Mouse (Mus musculus): Measurements from ENCODE around the gene Rpap3. TPM values are rescaled to one million over a fixed set of nuclear protein-coding genes. Genes with fewer than 3 reads are reported as not detected.

Gene Rpap3
- polyA plus RNA-seq, 1 experiment from 2014 or later = 40.2 TPM

DNA sequence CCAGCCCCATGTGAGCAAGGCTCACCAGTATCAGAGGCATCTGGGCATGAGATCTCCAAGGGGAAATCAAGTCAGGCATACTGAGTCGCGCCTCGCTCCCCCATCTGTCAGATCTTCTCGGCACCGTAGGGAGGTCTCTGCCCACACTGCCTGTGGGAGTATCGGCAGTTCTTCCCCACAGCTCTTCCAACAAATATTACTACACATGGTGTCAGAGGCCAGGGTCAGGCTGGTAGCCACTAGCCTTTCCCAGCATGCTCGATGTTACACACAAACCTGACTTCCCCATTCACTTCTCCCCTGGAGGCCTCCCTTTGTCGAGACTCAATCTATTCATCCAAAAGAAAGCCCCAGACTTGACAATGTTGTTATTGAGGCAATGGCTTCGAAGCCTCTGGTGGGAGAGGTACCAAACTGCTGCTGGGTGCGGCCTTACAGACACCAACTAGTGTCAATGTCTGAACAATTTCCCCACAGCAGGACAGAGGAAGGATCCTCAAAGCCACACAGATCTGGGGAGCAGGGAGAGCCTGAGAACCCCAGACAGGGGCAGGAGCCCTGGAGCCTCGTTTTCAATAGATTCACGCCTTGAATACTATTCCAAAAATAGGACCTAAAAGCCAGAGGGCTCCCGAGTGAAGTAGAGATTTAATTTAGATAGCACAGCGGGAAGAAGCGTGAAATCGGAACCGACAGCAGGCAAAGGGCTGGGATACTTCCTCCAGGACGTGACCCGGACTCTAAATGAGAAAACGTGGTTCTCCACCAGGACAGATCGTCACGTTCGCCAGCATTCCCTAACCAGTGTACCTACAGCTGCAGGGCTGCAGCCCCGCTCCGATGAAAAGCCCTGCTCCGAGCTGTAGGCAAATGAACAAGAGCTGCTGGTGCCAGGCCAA lies 47.5 kb downstream of the Rpap3 start:
- no peak for DNase-seq (ENCODE audit: low spot score)
- Histone ChIP-seq H3K9me3 (no peaks in the 10 kb centered on the region), H3K4me3 (no peak overlapping the region), H3K27ac (replicated peaks) (no peak overlapping the region), H3K27me3 (replicated peaks; ENCODE audit: low read depth, poor library complexity, severe bottlenecking) (no peaks in the 10 kb centered on the region), H3K4me1 (peaks cover 10% of the 10 kb centered on the region), H3K36me3 (replicated peaks) (no peaks in the 10 kb centered on the region)
- WGBS = 60% methylated on average over 26 of the region's 26 CpGs

DNA sequence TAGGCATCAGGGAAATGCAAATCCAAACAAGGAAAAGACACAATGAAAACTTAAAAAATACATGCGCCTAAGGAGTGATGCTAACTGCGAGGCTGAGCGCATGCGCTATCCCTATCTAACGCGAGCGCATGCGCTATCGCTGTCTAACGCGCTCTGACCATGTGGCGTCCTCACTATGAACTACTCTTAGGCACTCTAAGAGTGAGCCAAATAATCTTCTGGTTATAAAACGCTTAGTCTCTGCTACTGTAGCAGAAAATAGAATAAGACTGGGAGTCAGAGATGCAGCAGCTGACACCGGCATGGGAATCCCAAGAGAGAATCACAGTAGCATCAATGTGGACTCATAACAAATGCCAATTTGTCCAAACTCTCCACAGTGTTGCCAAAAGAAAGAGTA lies 48.2 kb downstream of the Rpap3 start:
- Histone ChIP-seq H3K36me3 (replicated peaks) (no peaks in the 10 kb centered on the region), H3K27ac (replicated peaks) (no peak overlapping the region), H3K4me3 (no peak overlapping the region), H3K27me3 (replicated peaks; ENCODE audit: low read depth, poor library complexity, severe bottlenecking) (no peaks in the 10 kb centered on the region), H3K9me3 (no peaks in the 10 kb centered on the region), H3K4me1 (peaks cover 10% of the 10 kb centered on the region)
- DNase-seq (ENCODE audit: low spot score) = no peak
- 96% methylated on average over 14 of the region's 14 CpGs for WGBS

DNA sequence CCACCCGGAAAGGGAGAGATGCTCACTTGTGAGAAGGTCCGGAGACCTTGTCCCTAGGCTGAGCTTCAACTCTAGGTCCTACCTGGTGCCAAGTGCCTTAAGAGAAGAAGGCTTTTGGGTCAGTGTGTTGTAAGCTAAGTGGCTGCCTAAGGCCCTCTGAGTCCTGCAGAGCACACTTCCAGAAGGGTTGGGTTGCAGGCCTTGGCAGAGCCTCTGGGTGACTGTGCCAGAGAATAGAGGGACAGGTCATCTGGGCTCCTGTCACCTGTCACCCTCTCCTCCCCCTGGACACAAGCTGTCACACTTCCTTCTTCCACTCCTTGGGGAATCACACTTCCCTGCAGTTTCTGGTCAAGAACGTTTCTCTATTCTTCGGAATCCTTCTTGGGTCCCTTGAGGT lies 55.9 kb downstream of the Rpap3 start:
- 76% methylated on average over 4 of the region's 4 CpGs for WGBS

DNA sequence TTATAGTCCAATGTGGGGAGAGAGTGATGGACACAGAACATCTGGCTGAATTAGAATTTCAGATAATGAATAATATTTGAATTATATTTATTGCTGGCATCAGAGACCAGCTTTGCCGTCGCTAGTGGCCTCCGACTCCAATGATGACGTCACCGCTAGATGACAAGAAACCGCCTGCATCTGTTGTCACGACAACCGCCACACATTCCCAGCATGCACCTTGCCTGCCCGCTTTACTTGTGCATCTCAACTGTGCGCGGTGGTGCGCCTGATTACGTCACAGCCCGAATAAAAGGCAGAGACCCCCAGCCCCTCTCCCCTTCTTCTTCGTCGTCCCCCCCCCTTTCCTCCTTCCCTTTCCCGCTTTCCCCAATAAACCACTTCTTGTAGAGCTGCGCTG lies 57.4 kb downstream of the Rpap3 start:
- H3K27ac ChIP-seq (replicated peaks) = no peak overlapping the region
- H3K36me3 ChIP-seq (replicated peaks) = no peaks in the 10 kb centered on the region
- H3K4me3 ChIP-seq = no peak overlapping the region
- DNase-seq (ENCODE audit: low spot score) = no peak
- H3K4me1 ChIP-seq = 0 out of 2 replicates have a peak, but pooled peaks cover 10% of the 10 kb centered on the region
- H3K9me3 ChIP-seq = no peaks in the 10 kb centered on the region
- 90% methylated on average over 18 of the region's 18 CpGs for WGBS
- no peaks in the 10 kb centered on the region for H3K27me3 ChIP-seq (replicated peaks; ENCODE audit: low read depth, poor library complexity, severe bottlenecking)

More for the DNA sequence above, 55.9 kb downstream of the Rpap3 start:
- Histone ChIP-seq H3K36me3 (replicated peaks) (no peaks in the 10 kb centered on the region), H3K27ac (replicated peaks) (no peak overlapping the region), H3K4me1 (0 out of 2 replicates have a peak, but pooled peaks cover 10% of the 10 kb centered on the region), H3K4me3 (no peak overlapping the region), H3K9me3 (no peaks in the 10 kb centered on the region), H3K27me3 (replicated peaks; ENCODE audit: low read depth, poor library complexity, severe bottlenecking) (no peaks in the 10 kb centered on the region)
- DNase-seq (ENCODE audit: low spot score) = no peak

DNA sequence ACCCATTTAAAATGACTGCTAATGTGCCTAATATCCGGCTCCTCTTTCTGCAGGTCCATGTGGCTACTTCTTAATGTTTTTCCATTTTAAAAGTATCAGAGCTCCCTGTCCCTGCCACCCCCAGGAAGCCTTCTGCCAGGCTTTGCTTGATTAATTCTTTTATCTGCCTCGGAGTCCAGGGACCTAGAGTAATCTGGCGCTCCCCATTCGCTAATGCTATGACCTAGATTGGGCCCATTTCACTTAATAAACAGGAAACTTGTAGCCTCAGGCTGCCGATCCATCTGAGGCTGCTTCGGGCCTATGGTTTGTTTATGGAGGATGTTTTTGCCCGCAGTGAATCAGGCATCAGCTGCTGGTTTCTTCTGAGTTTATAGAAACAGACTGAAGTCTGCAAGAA lies 59.2 kb downstream of the Rpap3 start:
- Histone ChIP-seq H3K27ac (replicated peaks) (no peak overlapping the region), H3K36me3 (replicated peaks) (no peaks in the 10 kb centered on the region), H3K9me3 (no peaks in the 10 kb centered on the region), H3K27me3 (replicated peaks; ENCODE audit: low read depth, poor library complexity, severe bottlenecking) (no peaks in the 10 kb centered on the region), H3K4me1 (peaks cover 13% of the 10 kb centered on the region; the same call in 1 of the 2 replicates), H3K4me3 (no peak overlapping the region)
- WGBS = 55% methylated on average over 7 of the region's 7 CpGs
- DNase-seq (ENCODE audit: low spot score) = no peak

DNA sequence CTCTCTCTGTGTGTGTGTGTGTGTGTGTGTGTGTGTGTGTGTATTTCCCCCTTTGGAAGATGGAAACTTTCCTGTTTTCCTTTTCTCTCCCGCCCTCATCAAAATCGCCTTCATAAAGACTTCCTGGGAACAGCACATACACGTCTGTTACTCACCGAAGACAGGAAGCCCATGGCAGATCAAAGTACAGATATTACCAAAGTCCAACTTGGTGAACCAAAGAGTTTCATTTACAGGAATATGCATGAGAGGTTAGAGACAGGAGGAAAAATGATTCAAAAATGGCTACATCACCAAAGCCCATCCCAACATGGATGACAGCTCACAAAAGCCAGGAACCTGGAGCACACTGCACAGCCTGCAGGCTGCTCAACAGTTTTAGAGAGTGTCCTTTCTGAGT lies 61.6 kb downstream of the Rpap3 start:
- Histone ChIP-seq H3K9me3 (0 out of 2 replicates have a peak, but pooled peaks cover 3% of the 10 kb centered on the region), H3K4me1 (peaks cover 13% of the 10 kb centered on the region; the same call in 1 of the 2 replicates), H3K27me3 (replicated peaks; ENCODE audit: low read depth, poor library complexity, severe bottlenecking) (no peaks in the 10 kb centered on the region), H3K4me3 (no peak overlapping the region), H3K36me3 (replicated peaks) (no peaks in the 10 kb centered on the region), H3K27ac (replicated peaks) (no peak overlapping the region)
- no peak for DNase-seq (ENCODE audit: low spot score)
- WGBS = 87% methylated on average over 4 of the region's 4 CpGs

Other genes starting within 250 kb of the Rpap3 start
- 0.06 TPM in 1 of 2 replicates, not detected in the other for gene Endou, start 25.5 kb upstream of the Rpap3 start, polyA plus RNA-seq (2016; fragmentation: Nextera tagmentation; extraction: Ambion mirVana)
- 5.5 and 5.9 TPM in 2 replicates for gene Rapgef3, start 62.1 kb upstream of the Rpap3 start, polyA plus RNA-seq (2016; fragmentation: Nextera tagmentation; extraction: Ambion mirVana)
- gene Slc48a1, start 72.7 kb upstream of the Rpap3 start, polyA plus RNA-seq (2016; fragmentation: Nextera tagmentation; extraction: Ambion mirVana) = 17.8 and 18.9 TPM in 2 replicates
- 26.6 and 30.2 TPM in 2 replicates for gene Hdac7, start 138.7 kb upstream of the Rpap3 start, polyA plus RNA-seq (2016; fragmentation: Nextera tagmentation; extraction: Ambion mirVana)
- gene Vdr, start 204.8 kb upstream of the Rpap3 start, polyA plus RNA-seq (2016; fragmentation: Nextera tagmentation; extraction: Ambion mirVana) = 0.59 and 0.82 TPM in 2 replicates